Mouse (Mus musculus): ENCODE results near the gene Olfr55. TPM values are rescaled to one million over a fixed set of nuclear protein-coding genes. Genes with fewer than 3 reads are reported as not detected.
"Not testable (repeated sequence)": the region's sequence is repeated elsewhere in the genome, so short reads cannot be mapped to it uniquely, and the experiment has no call there.

Gene Olfr55
- total RNA-seq (2015; ENCODE audit: low replicate concordance) = not detected in 2 replicates
- not detected in 2 replicates for total RNA-seq (2017; ENCODE audit: low replicate concordance)

- not testable (repeated sequence) for ATAC-seq (replicated peaks; ENCODE audit: low FRiP score, poor library complexity, severe bottlenecking)
Measured at GRCm38 (mm10) chr17:33168147-33168546, at the start of gene Olfr55. Gene Olfr55 (plus strand): TSS chr17:33168447.

- ATAC-seq (replicated peaks; ENCODE audit: low FRiP score, poor library complexity, severe bottlenecking) = no peak
Measured at GRCm38 (mm10) chr17:33124546-33124945, 43.7 kb upstream of the Olfr55 start.

- ATAC-seq (replicated peaks; ENCODE audit: low FRiP score, poor library complexity, severe bottlenecking) = no peak
Measured at GRCm38 (mm10) chr17:33126257-33126656, 42.0 kb upstream of the Olfr55 start.

- no peak for ATAC-seq (replicated peaks; ENCODE audit: low FRiP score, poor library complexity, severe bottlenecking)
Measured at GRCm38 (mm10) chr17:33139261-33139820, 28.9 kb upstream of the Olfr55 start, which contains the start of gene Morc2b. Gene Morc2b (minus strand): TSS chr17:33139683.

- ATAC-seq (replicated peaks; ENCODE audit: low FRiP score, poor library complexity, severe bottlenecking) = not testable (repeated sequence)
Measured at GRCm38 (mm10) chr17:33191002-33191401, 22.8 kb downstream of the Olfr55 start, which contains the start of gene Olfr239. Gene Olfr239 (plus strand): TSS chr17:33191302.

GRCm38 (mm10) chr17:33221590-33221989 is 53.3 kb downstream of the Olfr55 start, which contains the start of gene Olfr1564:
Gene Olfr1564 (minus strand): TSS chr17:33221690.
- ATAC-seq (replicated peaks; ENCODE audit: low FRiP score, poor library complexity, severe bottlenecking) = no peak

Other genes starting within 250 kb of the Olfr55 start
- gene Cyp4f13, start 221.0 kb upstream of the Olfr55 start, total RNA-seq (2015; ENCODE audit: low replicate concordance) = 1.3 and 4.0 TPM in 2 replicates
- gene Cyp4f13, start 221.0 kb upstream of the Olfr55 start, total RNA-seq (2017; ENCODE audit: low replicate concordance) = 0.70 and 2.3 TPM in 2 replicates
- 2.5 and 4.8 TPM in 2 replicates for gene Zfp472, start 202.6 kb upstream of the Olfr55 start, total RNA-seq (2015; ENCODE audit: low replicate concordance)
- 3.7 and 3.8 TPM in 2 replicates for gene Zfp472, start 202.6 kb upstream of the Olfr55 start, total RNA-seq (2017; ENCODE audit: low replicate concordance)
- gene Zfp952, start 175.3 kb upstream of the Olfr55 start, total RNA-seq (2015; ENCODE audit: low replicate concordance) = 2.5 TPM in 1 of 2 replicates, not detected in the other
- 1.7 and 3.8 TPM in 2 replicates for gene Zfp952, start 175.3 kb upstream of the Olfr55 start, total RNA-seq (2017; ENCODE audit: low replicate concordance)
- 3.5 and 3.6 TPM in 2 replicates for gene Zfp763, start 135.0 kb upstream of the Olfr55 start, total RNA-seq (2015; ENCODE audit: low replicate concordance)
- gene Zfp763, start 135.0 kb upstream of the Olfr55 start, total RNA-seq (2017; ENCODE audit: low replicate concordance) = 2.6 and 4.2 TPM in 2 replicates
- gene 4921501E09Rik, start 100.4 kb upstream of the Olfr55 start, total RNA-seq (2015; ENCODE audit: low replicate concordance) = not detected in 2 replicates
- gene 4921501E09Rik, start 100.4 kb upstream of the Olfr55 start, total RNA-seq (2017; ENCODE audit: low replicate concordance) = not detected in 2 replicates
- gene Zfp563, start 79.1 kb upstream of the Olfr55 start, total RNA-seq (2015; ENCODE audit: low replicate concordance) = 0.21 TPM in 1 of 2 replicates, not detected in the other
- gene Zfp563, start 79.1 kb upstream of the Olfr55 start, total RNA-seq (2017; ENCODE audit: low replicate concordance) = 0.42 and 0.60 TPM in 2 replicates
- gene Morc2b, start 28.8 kb upstream of the Olfr55 start, total RNA-seq (2015; ENCODE audit: low replicate concordance) = not detected in 2 replicates
- not detected in 2 replicates for gene Morc2b, start 28.8 kb upstream of the Olfr55 start, total RNA-seq (2017; ENCODE audit: low replicate concordance)
- gene Olfr239, start 22.9 kb downstream of the Olfr55 start, total RNA-seq (2015; ENCODE audit: low replicate concordance) = not detected in 2 replicates
- gene Olfr239, start 22.9 kb downstream of the Olfr55 start, total RNA-seq (2017; ENCODE audit: low replicate concordance) = not detected in 2 replicates
- gene Olfr1564, start 53.2 kb downstream of the Olfr55 start, total RNA-seq (2015; ENCODE audit: low replicate concordance) = not detected in 2 replicates
- gene Olfr1564, start 53.2 kb downstream of the Olfr55 start, total RNA-seq (2017; ENCODE audit: low replicate concordance) = not detected in 2 replicates
- gene Zfp955a, start 86.7 kb downstream of the Olfr55 start, total RNA-seq (2015; ENCODE audit: low replicate concordance) = 1.2 and 4.6 TPM in 2 replicates
- 2.4 and 4.6 TPM in 2 replicates for gene Zfp955a, start 86.7 kb downstream of the Olfr55 start, total RNA-seq (2017; ENCODE audit: low replicate concordance)
- gene Olfr63, start 96.2 kb downstream of the Olfr55 start, total RNA-seq (2015; ENCODE audit: low replicate concordance) = not detected in 2 replicates
- gene Olfr63, start 96.2 kb downstream of the Olfr55 start, total RNA-seq (2017; ENCODE audit: low replicate concordance) = not detected in 2 replicates
- 0.38 and 0.42 TPM in 2 replicates for gene Zfp955b, start 121.1 kb downstream of the Olfr55 start, total RNA-seq (2015; ENCODE audit: low replicate concordance)
- 0.60 and 2.6 TPM in 2 replicates for gene Zfp955b, start 121.1 kb downstream of the Olfr55 start, total RNA-seq (2017; ENCODE audit: low replicate concordance)
- 6.0 and 6.1 TPM in 2 replicates for gene Zfp81, start 190.4 kb downstream of the Olfr55 start, total RNA-seq (2015; ENCODE audit: low replicate concordance)
- 2.5 and 5.0 TPM in 2 replicates for gene Zfp81, start 190.4 kb downstream of the Olfr55 start, total RNA-seq (2017; ENCODE audit: low replicate concordance)
- 21.5 and 26.3 TPM in 2 replicates for gene Zfp101, start 226.2 kb downstream of the Olfr55 start, total RNA-seq (2015; ENCODE audit: low replicate concordance)
- 36.5 and 48.1 TPM in 2 replicates for gene Zfp101, start 226.2 kb downstream of the Olfr55 start, total RNA-seq (2017; ENCODE audit: low replicate concordance)

Measured in erythroblast, adult 5-6 weeks (primary cell).